Mouse (Mus musculus) kidney, postnatal 0 days (tissue): ENCODE measurements around the gene Mgarp. TPM values are rescaled to one million over a fixed set of nuclear protein-coding genes. Genes with fewer than 3 reads are reported as not detected.
A peak's percentile ranks its signal among the peaks of the same experiment; 100 is the strongest.
"Not testable (repeated sequence)": the region's sequence is repeated elsewhere in the genome, so short reads cannot be mapped to it uniquely, and the experiment has no call there.

Source experiments
- ATAC-seq: fragments of 200-750 bp; cut with Nextera tagmentation; replicated peaks from 2 replicates; pipeline ENCODE4 v1.8.0; 2017; ENCODE audit warnings: low read depth, moderate number of reproducible peaks, moderate TSS enrichment, moderate library complexity; ENCODE audit not compliant: low FRiP score
- DNase-seq: peaks from one replicate; pipeline ENCODE4 v3.0.0-alpha.2; 2016; ENCODE audit warnings: low spot score
- H3K27ac ChIP-seq: fragments of 300-500 bp; sonication (generic); 2 replicates; pipeline ENCODE4 v1.5.1; 2014; ENCODE audit warnings: mild to moderate bottlenecking
- H3K27me3 ChIP-seq: fragments of 300-500 bp; sonication (generic); 2 replicates; pipeline ENCODE4 v1.6.1; 2014; ENCODE audit warnings: low read length, mixed read lengths; ENCODE audit not compliant: insufficient read depth
- H3K36me3 ChIP-seq: fragments of 300-500 bp; sonication (generic); 2 replicates; pipeline ENCODE4 v1.6.1; 2014; ENCODE audit warnings: low read length, mixed read lengths; ENCODE audit not compliant: insufficient read depth
- H3K4me1 ChIP-seq: fragments of 300-500 bp; sonication (generic); replicated peaks from 2 replicates; pipeline ENCODE4 v1.6.1; 2014; ENCODE audit warnings: antibody characterized with exemption, low read length, mixed read lengths; ENCODE audit not compliant: insufficient read depth
- H3K4me2 ChIP-seq: fragments of 300-500 bp; sonication (generic); 2 replicates; pipeline ENCODE4 v1.6.1; 2014; ENCODE audit warnings: mild to moderate bottlenecking, low read length, moderate library complexity, mixed read lengths
- H3K4me3 ChIP-seq: fragments of 300-500 bp; sonication (generic); replicated peaks from 2 replicates; pipeline ENCODE4 v1.5.1; 2014; ENCODE audit warnings: low read depth, low read length
- H3K9ac ChIP-seq: fragments of 300-500 bp; sonication (generic); 2 replicates; pipeline ENCODE4 v1.6.1; 2014; ENCODE audit warnings: low read depth, low read length
- H3K9me3 ChIP-seq: fragments of 300-500 bp; sonication (generic); replicated peaks from 2 replicates; pipeline ENCODE4 v1.6.1; 2016; ENCODE audit warnings: low read length, inconsistent platforms, mixed read lengths
- CTCF ChIP-seq: IDR thresholded peaks from 2 replicates; pipeline ENCODE4 v1.5.1; 2016; ENCODE audit warnings: antibody characterized with exemption, low read depth, mild to moderate bottlenecking, moderate library complexity
- WGBS: fragments of 180-500 bp; shearing (Covaris S2); extraction: QIAGEN DNeasy Blood & Tissue Kit; methylation state at CpG from one replicate; pipeline ENCODE4 v1.1.7; 2014; 5-methylcytosine and 5-hydroxymethylcytosine counted together
- polyA plus RNA-seq: library from polyadenylated mRNA; unstranded; fragments of >200 nt; fragmentation: Nextera tagmentation; extraction: Ambion mirVana; gene quantifications from 2 replicates; pipeline ENCODE4 v1.2.1, GENCODE M21; 2015

The Mgarp gene
- polyA plus RNA-seq, 1 experiment from 2014 or later: 0.76 TPM

DNA sequence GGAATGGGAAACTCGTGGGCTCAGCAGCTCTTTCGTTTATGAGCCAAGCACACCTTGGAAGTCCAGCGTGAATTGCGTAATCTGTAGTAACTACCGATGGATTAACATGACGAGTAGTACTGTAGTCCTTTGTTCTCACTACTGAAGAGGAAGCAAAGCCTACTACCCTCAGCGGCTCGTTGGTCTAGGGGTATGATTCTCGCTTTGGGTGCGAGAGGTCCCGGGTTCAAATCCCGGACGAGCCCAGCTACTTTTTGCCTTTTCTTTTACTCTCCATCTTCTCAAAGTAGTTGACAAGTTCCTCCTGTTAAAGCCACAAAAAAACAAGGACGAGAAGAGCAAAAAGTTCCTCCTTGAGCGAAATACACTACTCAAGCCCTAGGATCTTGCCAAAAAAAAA lies 38.4 kb downstream of the Mgarp start:
- peak overlapping the region; percentile 87 for H3K4me2 ChIP-seq
- DNase-seq: peak; percentile 61
- 3% methylated on average over 15 of the region's 15 CpGs for WGBS
- H3K36me3 ChIP-seq: no peaks in the 10 kb centered on the region
- H3K9ac ChIP-seq: no peak overlapping the region
- no peaks in the 10 kb centered on the region for H3K27me3 ChIP-seq
- H3K27ac ChIP-seq: no peak overlapping the region
- no peak for TF ChIP-seq CTCF
- H3K4me1 ChIP-seq: no peaks in the 10 kb centered on the region
- peak overlapping the region; percentile 58 for H3K4me3 ChIP-seq
- 0 out of 2 replicates have a peak, but pooled peaks have one; percentile 44 for ATAC-seq
- no peaks in the 10 kb centered on the region for H3K9me3 ChIP-seq

DNA sequence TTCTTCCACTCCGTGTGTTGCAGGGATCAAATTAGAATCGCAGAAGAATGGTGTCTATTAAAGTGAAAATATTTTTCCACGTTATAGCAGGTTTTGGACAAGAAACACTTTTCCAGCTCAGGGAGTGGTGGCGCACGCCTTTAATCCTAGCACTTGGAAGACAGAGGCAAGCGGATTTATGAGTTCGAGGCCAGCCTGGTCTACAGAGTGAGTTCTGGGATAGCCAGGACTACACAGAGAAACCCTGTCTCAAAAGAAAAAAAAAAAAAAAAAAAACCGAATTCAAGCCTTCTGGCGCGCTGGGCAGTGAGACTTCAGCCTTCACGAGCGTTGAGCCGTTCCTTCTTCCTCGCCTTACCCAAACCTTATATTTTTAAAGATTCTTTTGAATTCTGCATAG lies 38.9 kb downstream of the Mgarp start:
- Histone ChIP-seq H3K36me3 (no peaks in the 10 kb centered on the region), H3K27ac (no peak overlapping the region), H3K4me2 (peak overlapping the region; percentile 87), H3K27me3 (no peaks in the 10 kb centered on the region), H3K4me1 (no peaks in the 10 kb centered on the region), H3K9me3 (no peaks in the 10 kb centered on the region), H3K4me3 (peak overlapping the region; percentile 58), H3K9ac (no peak overlapping the region)
- ATAC-seq (no peak), DNase-seq (no peak)
- no peak for TF ChIP-seq CTCF
- 18% methylated on average over 14 of the region's 14 CpGs for WGBS

DNA sequence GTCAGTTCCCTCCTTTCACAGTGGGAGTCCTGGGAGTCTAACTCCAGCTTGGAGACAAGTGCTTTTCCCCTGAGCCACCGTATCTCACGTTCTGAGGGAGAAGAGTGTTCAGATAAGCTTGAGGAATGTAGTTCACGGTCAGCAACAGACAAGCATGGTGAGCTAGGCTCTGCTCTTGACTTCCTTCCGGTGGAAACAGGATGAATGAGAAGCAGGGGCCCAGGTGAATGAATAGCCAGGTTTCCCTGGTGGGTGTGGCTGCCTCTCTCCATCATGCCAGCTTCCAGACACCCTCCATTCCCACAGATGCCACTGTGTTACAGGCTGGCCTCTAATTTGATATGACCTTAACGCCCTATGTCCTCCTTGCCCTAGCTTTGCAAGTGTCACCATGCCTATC lies 39.5 kb downstream of the Mgarp start:
- DNase-seq (no peak), ATAC-seq (no peak)
- H3K36me3 ChIP-seq: no peaks in the 10 kb centered on the region
- WGBS: 52% methylated on average over 5 of the region's 5 CpGs
- H3K9ac ChIP-seq: no peak overlapping the region
- no peak overlapping the region for H3K27ac ChIP-seq
- TF ChIP-seq CTCF: no peak
- H3K27me3 ChIP-seq: no peaks in the 10 kb centered on the region
- H3K4me2 ChIP-seq: no peak overlapping the region
- H3K4me3 ChIP-seq: no peak overlapping the region
- H3K9me3 ChIP-seq: no peaks in the 10 kb centered on the region
- no peaks in the 10 kb centered on the region for H3K4me1 ChIP-seq

DNA sequence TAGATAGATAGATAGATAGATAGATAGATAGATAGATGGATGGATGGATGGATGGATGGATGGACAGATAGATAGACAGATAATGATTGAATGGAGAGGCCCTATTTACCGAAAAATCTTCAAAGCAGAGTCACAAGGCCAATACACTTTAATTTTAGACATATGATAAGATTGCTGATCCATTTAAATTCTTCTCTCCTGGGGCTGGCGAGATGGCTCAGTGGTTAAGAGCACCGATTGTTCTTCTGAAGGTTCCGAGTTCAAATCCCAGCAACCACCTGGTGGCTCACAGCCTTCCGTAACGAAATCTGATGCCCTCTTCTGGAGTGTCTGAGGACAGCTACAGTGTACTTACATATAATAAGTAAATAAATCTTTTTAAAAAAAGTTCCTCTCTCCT lies 41.6 kb downstream of the Mgarp start:
- H3K9me3 ChIP-seq, H3K4me2 ChIP-seq, ATAC-seq, H3K27me3 ChIP-seq, H3K36me3 ChIP-seq, H3K27ac ChIP-seq, H3K4me3 ChIP-seq, H3K9ac ChIP-seq, DNase-seq, H3K4me1 ChIP-seq: not testable (repeated sequence)
- WGBS: 93% methylated on average over 6 of the region's 6 CpGs

DNA sequence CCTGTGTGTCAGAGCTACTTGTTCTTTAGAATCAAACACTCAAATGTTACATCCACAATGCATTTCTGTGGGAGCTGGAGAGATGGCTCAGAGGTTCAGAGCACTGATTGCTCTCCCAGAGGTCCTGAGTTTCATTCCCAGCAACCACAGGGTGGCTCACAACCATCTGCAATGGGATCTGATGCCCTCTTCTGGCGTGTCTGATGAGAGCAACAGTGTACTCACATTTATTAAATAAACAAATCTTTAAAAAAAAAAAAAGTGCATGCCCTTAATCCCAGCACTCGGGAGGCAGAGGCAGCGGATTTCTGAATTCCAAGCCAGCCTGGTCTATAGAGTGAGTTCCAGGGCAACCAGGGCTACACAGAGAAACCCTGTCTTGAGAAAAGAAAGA lies 42.5 kb downstream of the Mgarp start:
- no peak overlapping the region for H3K27ac ChIP-seq
- ATAC-seq: no peak
- 81% methylated on average over 3 of the region's 3 CpGs for WGBS

DNA sequence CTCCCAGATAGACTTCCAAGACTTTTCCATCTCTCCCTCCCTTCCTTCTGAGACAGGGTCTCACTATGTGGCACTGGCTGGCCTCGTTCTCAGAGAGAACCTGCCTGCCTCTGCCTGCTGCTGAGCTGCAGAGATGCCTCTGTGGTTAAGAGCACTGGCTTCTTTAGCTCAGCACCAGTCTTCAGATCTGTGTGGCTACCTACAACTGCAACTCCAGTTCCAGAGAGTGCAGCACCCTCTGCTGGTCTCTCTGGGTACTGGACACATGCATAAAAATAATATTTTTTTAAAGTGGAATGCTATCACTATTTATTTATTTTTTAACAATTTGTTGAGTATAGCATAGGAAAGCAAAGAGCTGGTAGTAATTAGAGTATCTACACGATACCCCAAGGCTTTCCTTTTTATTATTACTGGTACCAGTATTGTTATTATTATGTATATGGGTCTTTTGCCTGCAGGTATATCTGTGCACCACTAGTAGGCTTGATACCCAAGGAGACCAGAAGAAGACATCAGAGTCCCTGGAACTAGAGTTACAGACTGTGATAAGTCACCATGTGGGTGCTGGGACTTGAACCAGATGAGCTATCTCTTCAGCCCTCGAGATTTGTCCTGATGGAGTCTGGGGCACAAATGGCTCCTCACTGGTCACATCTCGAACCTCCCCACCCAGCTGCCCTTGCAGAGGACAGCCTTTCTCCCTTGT lies 43.1 kb downstream of the Mgarp start:
- Histone ChIP-seq H3K27me3 (no peaks in the 10 kb centered on the region), H3K9ac (no peak overlapping the region), H3K4me1 (no peaks in the 10 kb centered on the region), H3K4me2 (no peak overlapping the region), H3K36me3 (no peaks in the 10 kb centered on the region), H3K9me3 (no peaks in the 10 kb centered on the region), H3K27ac (no peak overlapping the region), H3K4me3 (no peak overlapping the region)
- WGBS: 78% methylated on average over 4 of the region's 4 CpGs
- TF ChIP-seq CTCF: peak; percentile 73
- ATAC-seq: peak; percentile 48; the same call in 1 of the 2 replicates
- peak; percentile 41 for DNase-seq

More for the DNA sequence above, 42.5 kb downstream of the Mgarp start:
- Histone ChIP-seq H3K4me2 (no peak overlapping the region), H3K4me1 (no peaks in the 10 kb centered on the region), H3K4me3 (no peak overlapping the region), H3K27me3 (no peaks in the 10 kb centered on the region), H3K36me3 (no peaks in the 10 kb centered on the region), H3K9me3 (no peaks in the 10 kb centered on the region), H3K9ac (no peak overlapping the region)
- no peak for TF ChIP-seq CTCF
- no peak for DNase-seq

DNA sequence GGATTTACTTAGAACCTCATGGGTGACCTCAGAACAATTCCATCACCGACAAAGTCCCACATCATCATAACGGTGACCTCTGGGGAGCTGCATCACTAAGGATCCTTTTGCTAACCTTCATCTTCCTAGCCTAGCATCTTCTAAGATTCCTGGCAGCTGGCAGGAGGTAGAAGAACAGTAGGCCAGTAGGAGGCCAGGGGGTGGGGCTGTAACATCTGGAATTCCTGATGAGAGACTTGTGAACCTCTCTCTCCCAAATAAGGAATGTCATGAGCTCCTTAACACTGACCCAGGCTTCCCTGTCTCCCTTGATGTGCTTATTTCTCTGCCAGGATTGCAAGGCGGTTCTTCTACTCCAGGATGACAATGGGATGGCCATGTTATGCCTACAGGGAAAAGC lies 45.7 kb downstream of the Mgarp start:
- DNase-seq (no peak), ATAC-seq (no peak)
- no peaks in the 10 kb centered on the region for H3K4me1 ChIP-seq
- H3K9me3 ChIP-seq: no peaks in the 10 kb centered on the region
- no peak for TF ChIP-seq CTCF
- no peaks in the 10 kb centered on the region for H3K36me3 ChIP-seq
- H3K27ac ChIP-seq: no peak overlapping the region
- no peak overlapping the region for H3K4me3 ChIP-seq
- no peak overlapping the region for H3K9ac ChIP-seq
- WGBS: 41% methylated on average over 3 of the region's 3 CpGs
- H3K4me2 ChIP-seq: no peak overlapping the region
- no peaks in the 10 kb centered on the region for H3K27me3 ChIP-seq
